28 mouse cellular contexts compared by ENCODE assay signal in genomic region chr13:84693462-84693861, GRCm38 (mm10).
DNase-seq lines count a peak whose midpoint lies in the region; ATAC-seq and TF ChIP-seq lines count a peak whose summit lies in the region.
"Had no signal": no experiment of that assay in that cellular context is flagged by ENCODE, and none has a peak within 500 bp of the region (broad histone marks: within the 10 kb centered on the region; RNA-seq: fewer than 3 reads in every experiment).

No protein-coding gene starts in this region.

- TF ChIP-seq CTCF in lung, embryonic 14.5 days (IDR thresholded peaks at IDR 0.05; ENCODE audit: low read depth) = no peak

- H3K27me3 ChIP-seq in forebrain, embryonic 14.5 days (replicated peaks; ENCODE audit: control insufficient read depth, insufficient read depth, low read length) = no peaks in the 10 kb centered on the region
- H3K27me3 ChIP-seq in forebrain, embryonic 16.5 days (replicated peaks; ENCODE audit: control insufficient read depth, insufficient read depth, low read length) = no peaks in the 10 kb centered on the region
- no peaks in the 10 kb centered on the region for H3K27me3 ChIP-seq in lung, embryonic 14.5 days (ENCODE audit: insufficient read depth, low read length)
- no peaks in the 10 kb centered on the region for H3K27me3 ChIP-seq in kidney, embryonic 16.5 days (ENCODE audit: insufficient read depth, low read length)
- H3K27me3 ChIP-seq: embryonic facial prominence, embryonic 12.5 days; embryonic facial prominence, embryonic 15.5 days; forebrain, embryonic 15.5 days; heart, embryonic 13.5 days; Patski had no signal

- 87% methylated on average over 2 of the region's 2 CpGs for WGBS in forebrain, embryonic 14.5 days
- WGBS in forebrain, embryonic 16.5 days = 82% methylated on average over 2 of the region's 2 CpGs
- 77% methylated on average over 2 of the region's 2 CpGs for WGBS in lung, embryonic 14.5 days
- WGBS in kidney, embryonic 16.5 days = 87% methylated on average over 2 of the region's 2 CpGs

- no peak overlapping the region for H3K4me2 ChIP-seq in forebrain, embryonic 14.5 days (ENCODE audit: low read length)
- no peak overlapping the region for H3K4me2 ChIP-seq in forebrain, embryonic 16.5 days (ENCODE audit: low read length)
- H3K4me2 ChIP-seq in lung, embryonic 14.5 days = no peak overlapping the region
- no peak overlapping the region for H3K4me2 ChIP-seq in kidney, embryonic 16.5 days (replicated peaks; ENCODE audit: low read depth, low read length)
- H3K4me2 ChIP-seq: embryonic facial prominence, embryonic 12.5 days; embryonic facial prominence, embryonic 15.5 days; forebrain, embryonic 15.5 days; heart, embryonic 13.5 days; hindbrain, embryonic 14.5 days had no signal

- no peaks in the 10 kb centered on the region for H3K36me3 ChIP-seq in forebrain, embryonic 14.5 days (ENCODE audit: control insufficient read depth, insufficient read depth, low read length)
- H3K36me3 ChIP-seq in forebrain, embryonic 16.5 days (ENCODE audit: control insufficient read depth, insufficient read depth) = no peaks in the 10 kb centered on the region
- no peaks in the 10 kb centered on the region for H3K36me3 ChIP-seq in lung, embryonic 14.5 days (ENCODE audit: insufficient read depth)
- H3K36me3 ChIP-seq in kidney, embryonic 16.5 days (ENCODE audit: insufficient read depth, low read length) = no peaks in the 10 kb centered on the region
- H3K36me3 ChIP-seq: embryonic facial prominence, embryonic 12.5 days; embryonic facial prominence, embryonic 15.5 days; forebrain, embryonic 15.5 days; heart, embryonic 10.5 days; heart, embryonic 13.5 days had no signal

- no peak overlapping the region for H3K9ac ChIP-seq in forebrain, embryonic 14.5 days (ENCODE audit: low read length)
- no peak overlapping the region for H3K9ac ChIP-seq in forebrain, embryonic 16.5 days (replicated peaks; ENCODE audit: low read depth, low read length)
- H3K9ac ChIP-seq in lung, embryonic 14.5 days = no peak overlapping the region
- no peak overlapping the region for H3K9ac ChIP-seq in kidney, embryonic 16.5 days (replicated peaks; ENCODE audit: low read length)
- H3K9ac ChIP-seq: embryonic facial prominence, embryonic 12.5 days; embryonic facial prominence, embryonic 15.5 days; forebrain, embryonic 15.5 days; heart, embryonic 13.5 days; hindbrain, embryonic 14.5 days had no signal

- DNase-seq in forebrain, embryonic 14.5 days (ENCODE audit: low spot score) = peak; percentile 20
- DNase-seq in lung, embryonic 14.5 days = peak; percentile 3
- no peak for DNase-seq in lung, postnatal 4 days
- DNase-seq in forelimb bud, embryonic 11.5 days (ENCODE audit: low read depth, low spot score) = peak; percentile 34
- DNase-seq in layer of hippocampus, postnatal 36 days = no peak
- DNase-seq in spleen, postnatal 36 days (ENCODE audit: low spot score in 2 of 2) = no peak
- DNase-seq: adrenal gland, adult 8-10 months; adrenal gland, postnatal 25 days; cerebellum, adult 11 months; cerebellum, adult 2 months; cerebellum, adult 9-11 months; cerebellum, postnatal 25 days; gastrocnemius, postnatal 10 days; gastrocnemius, postnatal 36 days; heart, adult 2 months; heart, postnatal 14 days; heart, postnatal 4 days had no signal

- ATAC-seq in forebrain, embryonic 14.5 days = no peak
- no peak for ATAC-seq in forebrain, embryonic 16.5 days
- no peak for ATAC-seq in lung, embryonic 14.5 days (ENCODE audit: insufficient read depth)
- no peak for ATAC-seq in kidney, embryonic 16.5 days (ENCODE audit: low FRiP score, low TSS enrichment)
- ATAC-seq: forebrain, embryonic 15.5 days; hindbrain, postnatal 0 days; inflammation-experienced regulatory T-cells, adult 6 months; Patski had no signal

- H3K9me3 ChIP-seq in forebrain, embryonic 14.5 days (replicated peaks; ENCODE audit: control insufficient read depth, low read length) = no peaks in the 10 kb centered on the region
- H3K9me3 ChIP-seq in forebrain, embryonic 16.5 days (ENCODE audit: control insufficient read depth, low read length) = no peaks in the 10 kb centered on the region
- no peaks in the 10 kb centered on the region for H3K9me3 ChIP-seq in lung, embryonic 14.5 days (ENCODE audit: low read depth, low read length)
- H3K9me3 ChIP-seq in kidney, embryonic 16.5 days (ENCODE audit: low read length) = no peaks in the 10 kb centered on the region
- H3K9me3 ChIP-seq: embryonic facial prominence, embryonic 12.5 days; embryonic facial prominence, embryonic 15.5 days; forebrain, embryonic 15.5 days; heart, embryonic 10.5 days; heart, embryonic 13.5 days had no signal

- no peaks in the 10 kb centered on the region for H3K4me1 ChIP-seq in forebrain, embryonic 14.5 days (ENCODE audit: control insufficient read depth, insufficient read depth, low read length)
- H3K4me1 ChIP-seq in forebrain, embryonic 16.5 days (replicated peaks; ENCODE audit: control insufficient read depth, insufficient read depth, low read length) = no peaks in the 10 kb centered on the region
- no peaks in the 10 kb centered on the region for H3K4me1 ChIP-seq in lung, embryonic 14.5 days (ENCODE audit: insufficient read depth)
- H3K4me1 ChIP-seq in kidney, embryonic 16.5 days (ENCODE audit: insufficient read depth, low read length) = no peaks in the 10 kb centered on the region
- H3K4me1 ChIP-seq: embryonic facial prominence, embryonic 12.5 days; embryonic facial prominence, embryonic 15.5 days; forebrain, embryonic 15.5 days; heart, embryonic 10.5 days; heart, embryonic 13.5 days had no signal

- H3K27ac ChIP-seq in forebrain, embryonic 14.5 days (ENCODE audit: low read depth, low read length) = no peak overlapping the region
- H3K27ac ChIP-seq in forebrain, embryonic 16.5 days (ENCODE audit: low read length) = no peak overlapping the region
- no peak overlapping the region for H3K27ac ChIP-seq in lung, embryonic 14.5 days (ENCODE audit: low read depth)
- H3K27ac ChIP-seq in kidney, embryonic 16.5 days (ENCODE audit: low read length) = no peak overlapping the region
- H3K27ac ChIP-seq: embryonic facial prominence, embryonic 12.5 days; embryonic facial prominence, embryonic 15.5 days; forebrain, embryonic 15.5 days; heart, adult 2 months; heart, embryonic 10.5 days; heart, embryonic 13.5 days; hindbrain, embryonic 14.5 days; hindbrain, postnatal 0 days had no signal

- H3K4me3 ChIP-seq in forebrain, embryonic 14.5 days (ENCODE audit: low read depth, low read length) = no peak overlapping the region
- no peak overlapping the region for H3K4me3 ChIP-seq in forebrain, embryonic 16.5 days (replicated peaks; ENCODE audit: low read length)
- H3K4me3 ChIP-seq in lung, embryonic 14.5 days (ENCODE audit: low read depth, low read length) = no peak overlapping the region
- H3K4me3 ChIP-seq in kidney, embryonic 16.5 days (ENCODE audit: low read length) = no peak overlapping the region
- H3K4me3 ChIP-seq: embryonic facial prominence, embryonic 12.5 days; embryonic facial prominence, embryonic 15.5 days; forebrain, embryonic 15.5 days; heart, adult 2 months; heart, embryonic 10.5 days; heart, embryonic 13.5 days had no signal

Comparison
In these comparisons a context has a peak if more than half of its experiments do, and no peak if none do; other contexts are left out.
1. DNase-seq: peak in forebrain, embryonic 14.5 days (single experiment), lung, embryonic 14.5 days (single experiment) and forelimb bud, embryonic 11.5 days (single experiment); none in lung, postnatal 4 days (0 of 2), layer of hippocampus, postnatal 36 days (0 of 2) and spleen, postnatal 36 days (0 of 2).